ENCODE assay signal across 14 mouse cellular contexts in the genomic region with DNA sequence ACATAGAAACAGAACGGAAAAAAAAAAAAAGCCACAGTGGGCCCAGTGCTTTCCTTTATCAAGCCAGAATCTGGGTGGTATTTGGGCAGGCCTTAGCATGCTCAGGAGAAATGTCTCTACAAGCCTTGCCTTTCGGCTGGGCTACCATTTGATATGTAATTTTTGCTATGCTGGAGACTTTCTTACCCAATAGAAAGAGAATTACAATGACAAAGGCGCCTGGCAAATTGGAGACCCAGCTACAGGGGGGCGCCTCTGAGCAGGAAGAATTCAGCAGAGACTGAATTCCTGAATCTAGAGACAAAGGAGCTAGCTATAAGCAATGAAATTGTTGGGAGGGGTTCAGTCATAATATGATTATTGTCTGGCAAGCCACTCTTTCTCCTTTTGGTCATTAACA.
DNase-seq lines count a peak whose midpoint lies in the region; TF ChIP-seq lines count a peak whose summit lies in the region.
"Had no signal": no experiment of that assay in that cellular context is flagged by ENCODE, and none has a peak within 500 bp of the region (broad histone marks: within the 10 kb centered on the region; RNA-seq: fewer than 3 reads in every experiment).

No protein-coding gene starts in this region.

- DNase-seq in embryo, embryonic 10 days (ENCODE audit: low spot score), result peak; percentile 9
- DNase-seq in embryo, embryonic 9.5 days (ENCODE audit: extremely low spot score), result no peak
- DNase-seq in retina, embryonic 14.5 days (ENCODE audit: low spot score), result peak; percentile 13
- no peak for DNase-seq in retina, postnatal 1 day
- DNase-seq in brain, embryonic 14.5 days (ENCODE audit: low read depth), result peak; percentile 34
- no peak for DNase-seq in urinary bladder, adult 18-20 months (ENCODE audit: low spot score in 2 of 2)
- no peak for DNase-seq in lung, postnatal 14 days
- DNase-seq: adrenal gland, postnatal 14 days; cerebellum, adult 9-10 months; gastrocnemius, postnatal 10 days; kidney, postnatal 36 days; lung, adult 2 months; right cerebral cortex, adult 18-20 months; right cerebral cortex, postnatal 4 days had no signal

- no peak for TF ChIP-seq CTCF in brain, embryonic 14.5 days (IDR thresholded peaks at IDR 0.05; ENCODE audit: borderline replicate concordance, extremely low read depth, insufficient read depth, insufficient read length)

- no peak for TF ChIP-seq POLR2A in brain, embryonic 14.5 days (IDR thresholded peaks at IDR 0.05; ENCODE audit: borderline replicate concordance, extremely low read depth, insufficient read depth, insufficient read length, poor library complexity, severe bottlenecking)

Comparison
In these comparisons a context has a peak if more than half of its experiments do, and no peak if none do; other contexts are left out.
1. DNase-seq: peak in embryo, embryonic 10 days (single experiment), retina, embryonic 14.5 days (single experiment) and brain, embryonic 14.5 days (single experiment); none in embryo, embryonic 9.5 days (single experiment), retina, postnatal 1 day (single experiment), urinary bladder, adult 18-20 months (0 of 2) and lung, postnatal 14 days (single experiment).